Mouse (Mus musculus) neural tube, embryonic 13.5 days (tissue): ENCODE measurements around the gene Ccdc43. TPM values are rescaled to one million over a fixed set of nuclear protein-coding genes. Genes with fewer than 3 reads are reported as not detected.

Experiments used
- ATAC-seq: fragments of 200-750 bp; cut with Nextera tagmentation; 2 replicates; pipeline ENCODE4 v1.8.0; 2017; ENCODE audit warnings: low read depth, mild to moderate bottlenecking, moderate TSS enrichment, moderate library complexity
- H3K27ac ChIP-seq: fragments of 300-500 bp; sonication (generic); replicated peaks from 2 replicates; pipeline ENCODE4 v1.5.1; 2015; ENCODE audit warnings: moderate library complexity, mild to moderate bottlenecking, inconsistent platforms
- H3K27me3 ChIP-seq: fragments of 300-500 bp; sonication (generic); 2 replicates; pipeline ENCODE4 v1.6.1; 2015; ENCODE audit warnings: mild to moderate bottlenecking, inconsistent platforms
- H3K36me3 ChIP-seq: fragments of 300-500 bp; sonication (generic); 2 replicates; pipeline ENCODE4 v1.6.1; 2015; ENCODE audit warnings: mild to moderate bottlenecking, inconsistent platforms
- H3K4me1 ChIP-seq: fragments of 300-500 bp; sonication (generic); replicated peaks from 2 replicates; pipeline ENCODE4 v1.6.1; 2015; ENCODE audit warnings: inconsistent platforms
- H3K4me2 ChIP-seq: fragments of 300-500 bp; sonication (generic); 2 replicates; pipeline ENCODE4 v1.6.1; 2015; ENCODE audit warnings: inconsistent platforms, mild to moderate bottlenecking, moderate library complexity
- H3K4me3 ChIP-seq: fragments of 300-500 bp; sonication (generic); 2 replicates; pipeline ENCODE4 v1.5.1; 2015; ENCODE audit warnings: mild to moderate bottlenecking, inconsistent platforms
- H3K9ac ChIP-seq: fragments of 300-500 bp; sonication (generic); 2 replicates; pipeline ENCODE4 v1.6.1; 2015; ENCODE audit warnings: moderate library complexity, mild to moderate bottlenecking, inconsistent platforms
- H3K9me3 ChIP-seq: fragments of 300-500 bp; sonication (generic); 2 replicates; pipeline ENCODE4 v1.6.1; 2016; ENCODE audit warnings: inconsistent platforms
- WGBS: fragments of 180-500 bp; shearing (Covaris S2); methylation state at CpG from one replicate; pipeline ENCODE4 v1.1.7; 2015; 5-methylcytosine and 5-hydroxymethylcytosine counted together
- polyA plus RNA-seq: library from polyadenylated mRNA; unstranded; fragments of >200 nt; fragmentation: Nextera tagmentation; extraction: Ambion mirVana; gene quantifications from 2 replicates; pipeline ENCODE4 v1.2.1, GENCODE M21; 2015

The Ccdc43 gene
- polyA plus RNA-seq: 33.4 and 43.0 TPM in 2 replicates

GRCm38 (mm10) chr11:102697338-102698017, at the start of gene Ccdc43:
TSS of gene Ccdc43 (minus strand) at chr11:102697782.
- peak within 1 kb of the TSS; percentile 63 for H3K27ac ChIP-seq
- under 1% methylated on average over 49 of the region's 49 CpGs for WGBS
- H3K9me3 ChIP-seq: no peaks in the 10 kb centered on the region
- H3K27me3 ChIP-seq: no peaks in the 10 kb centered on the region
- H3K9ac ChIP-seq: peak within 1 kb of the TSS; percentile 79
- H3K4me1 ChIP-seq: peaks cover 21% of the 10 kb centered on the region
- peak within 1 kb of the TSS; percentile 75 for H3K4me2 ChIP-seq
- ATAC-seq: peak; percentile 97
- peaks cover 11% of the 10 kb centered on the region for H3K36me3 ChIP-seq
- H3K4me3 ChIP-seq: peak within 1 kb of the TSS; percentile 66

- Histone ChIP-seq H3K4me1 (peaks cover 18% of the 10 kb centered on the region), H3K9me3 (no peaks in the 10 kb centered on the region), H3K4me3 (no peak overlapping the region), H3K4me2 (no peak overlapping the region), H3K36me3 (no peaks in the 10 kb centered on the region), H3K9ac (no peak overlapping the region), H3K27ac (no peak overlapping the region), H3K27me3 (0 out of 2 replicates have a peak, but pooled peaks cover 4% of the 10 kb centered on the region)
- WGBS: 90% methylated on average over 3 of the region's 3 CpGs
- no peak for ATAC-seq
These were observed 47.2 kb upstream of the Ccdc43 start for GRCm38 (mm10) chr11:102744746-102745145.

- H3K27ac ChIP-seq: no peak overlapping the region
- H3K4me3 ChIP-seq: no peak overlapping the region
- H3K4me2 ChIP-seq: no peak overlapping the region
- WGBS: 87% methylated on average over 5 of the region's 5 CpGs
- H3K27me3 ChIP-seq: peaks cover 10% of the 10 kb centered on the region
- no peaks in the 10 kb centered on the region for H3K9me3 ChIP-seq
- no peaks in the 10 kb centered on the region for H3K36me3 ChIP-seq
- peaks cover 27% of the 10 kb centered on the region for H3K4me1 ChIP-seq
- H3K9ac ChIP-seq: no peak overlapping the region
- ATAC-seq: no peak
These were observed 45.3 kb upstream of the Ccdc43 start for GRCm38 (mm10) chr11:102742843-102743242.

- Histone ChIP-seq H3K36me3 (no peaks in the 10 kb centered on the region), H3K27ac (0 out of 2 replicates have a peak overlapping the region, but pooled peaks have one; percentile 42), H3K9ac (no peak overlapping the region), H3K4me2 (no peak overlapping the region), H3K9me3 (no peaks in the 10 kb centered on the region), H3K4me3 (no peak overlapping the region), H3K4me1 (peaks cover 27% of the 10 kb centered on the region), H3K27me3 (peaks cover 10% of the 10 kb centered on the region)
- 26% methylated on average over 7 of the region's 7 CpGs for WGBS
- ATAC-seq: no peak
These were observed 44.5 kb upstream of the Ccdc43 start for GRCm38 (mm10) chr11:102742066-102742465.

- Histone ChIP-seq H3K36me3 (no peaks in the 10 kb centered on the region), H3K9me3 (no peaks in the 10 kb centered on the region), H3K4me1 (peaks cover 27% of the 10 kb centered on the region), H3K27ac (peak overlapping the region; percentile 42; the same call in 1 of the 2 replicates), H3K27me3 (peaks cover 10% of the 10 kb centered on the region), H3K4me3 (no peak overlapping the region), H3K9ac (peak overlapping the region; percentile 49; the same call in 1 of the 2 replicates), H3K4me2 (peak overlapping the region; percentile 20)
- 11% methylated on average over 22 of the region's 22 CpGs for WGBS
- no peak for ATAC-seq
These were observed 43.8 kb upstream of the Ccdc43 start for GRCm38 (mm10) chr11:102741129-102741950.

GRCm38 (mm10) chr11:102740634-102741033, 43.1 kb upstream of the Ccdc43 start:
- peaks cover 10% of the 10 kb centered on the region for H3K27me3 ChIP-seq
- H3K4me1 ChIP-seq: peaks cover 27% of the 10 kb centered on the region
- WGBS: 46% methylated on average over 11 of the region's 11 CpGs
- H3K36me3 ChIP-seq: no peaks in the 10 kb centered on the region
- no peaks in the 10 kb centered on the region for H3K9me3 ChIP-seq
- no peak overlapping the region for H3K4me3 ChIP-seq
- no peak overlapping the region for H3K27ac ChIP-seq
- no peak overlapping the region for H3K9ac ChIP-seq
- ATAC-seq: no peak
- no peak overlapping the region for H3K4me2 ChIP-seq

GRCm38 (mm10) chr11:102739278-102739966, 41.8 kb upstream of the Ccdc43 start:
- Histone ChIP-seq H3K9ac (peak overlapping the region; percentile 64), H3K4me1 (peaks cover 27% of the 10 kb centered on the region), H3K4me2 (peak overlapping the region; percentile 59), H3K36me3 (no peaks in the 10 kb centered on the region), H3K27ac (peak overlapping the region; percentile 57), H3K9me3 (no peaks in the 10 kb centered on the region), H3K27me3 (peaks cover 10% of the 10 kb centered on the region), H3K4me3 (peak overlapping the region; percentile 24)
- peak; percentile 88 for ATAC-seq
- WGBS: 5% methylated on average over 20 of the region's 20 CpGs

- Histone ChIP-seq H3K4me1 (peaks cover 27% of the 10 kb centered on the region), H3K27ac (no peak overlapping the region), H3K4me3 (no peak overlapping the region), H3K9me3 (no peaks in the 10 kb centered on the region), H3K27me3 (peaks cover 10% of the 10 kb centered on the region), H3K36me3 (no peaks in the 10 kb centered on the region), H3K9ac (no peak overlapping the region), H3K4me2 (no peak overlapping the region)
- 92% methylated on average over 3 of the region's 3 CpGs for WGBS
- no peak for ATAC-seq
These were observed 40.5 kb upstream of the Ccdc43 start for GRCm38 (mm10) chr11:102738046-102738445.

GRCm38 (mm10) chr11:102734961-102735360, 37.4 kb upstream of the Ccdc43 start:
- peaks cover 11% of the 10 kb centered on the region for H3K4me1 ChIP-seq
- H3K27ac ChIP-seq: no peak overlapping the region
- no peak overlapping the region for H3K9ac ChIP-seq
- no peak overlapping the region for H3K4me3 ChIP-seq
- H3K4me2 ChIP-seq: no peak overlapping the region
- H3K9me3 ChIP-seq: no peaks in the 10 kb centered on the region
- no peak for ATAC-seq
- H3K27me3 ChIP-seq: peaks cover 6% of the 10 kb centered on the region
- no peaks in the 10 kb centered on the region for H3K36me3 ChIP-seq
- WGBS: 91% methylated on average over 6 of the region's 6 CpGs

- WGBS: 71% methylated on average over 5 of the region's 5 CpGs
- Histone ChIP-seq H3K4me3 (no peak overlapping the region), H3K4me1 (no peaks in the 10 kb centered on the region), H3K27me3 (peaks cover 3% of the 10 kb centered on the region), H3K27ac (no peak overlapping the region), H3K9me3 (no peaks in the 10 kb centered on the region), H3K4me2 (no peak overlapping the region), H3K36me3 (no peaks in the 10 kb centered on the region), H3K9ac (no peak overlapping the region)
- ATAC-seq: no peak
These were observed 35.6 kb upstream of the Ccdc43 start for GRCm38 (mm10) chr11:102733146-102733545.

- H3K9ac ChIP-seq: no peak overlapping the region
- H3K4me3 ChIP-seq: no peak overlapping the region
- no peak overlapping the region for H3K4me2 ChIP-seq
- no peaks in the 10 kb centered on the region for H3K4me1 ChIP-seq
- 88% methylated on average over 6 of the region's 6 CpGs for WGBS
- H3K27ac ChIP-seq: no peak overlapping the region
- no peaks in the 10 kb centered on the region for H3K36me3 ChIP-seq
- no peaks in the 10 kb centered on the region for H3K9me3 ChIP-seq
- ATAC-seq: no peak
- no peaks in the 10 kb centered on the region for H3K27me3 ChIP-seq
These were observed 33.8 kb upstream of the Ccdc43 start for GRCm38 (mm10) chr11:102731366-102731765.

- H3K4me3 ChIP-seq: no peak overlapping the region
- WGBS: 81% methylated on average over 3 of the region's 3 CpGs
- no peaks in the 10 kb centered on the region for H3K9me3 ChIP-seq
- ATAC-seq: no peak
- no peaks in the 10 kb centered on the region for H3K4me1 ChIP-seq
- H3K9ac ChIP-seq: no peak overlapping the region
- H3K27ac ChIP-seq: no peak overlapping the region
- no peak overlapping the region for H3K4me2 ChIP-seq
- no peaks in the 10 kb centered on the region for H3K36me3 ChIP-seq
- no peaks in the 10 kb centered on the region for H3K27me3 ChIP-seq
These were observed 32.3 kb upstream of the Ccdc43 start for GRCm38 (mm10) chr11:102729835-102730234.
